ENCODE assay signal across 27 mouse cellular contexts in the genomic region with DNA sequence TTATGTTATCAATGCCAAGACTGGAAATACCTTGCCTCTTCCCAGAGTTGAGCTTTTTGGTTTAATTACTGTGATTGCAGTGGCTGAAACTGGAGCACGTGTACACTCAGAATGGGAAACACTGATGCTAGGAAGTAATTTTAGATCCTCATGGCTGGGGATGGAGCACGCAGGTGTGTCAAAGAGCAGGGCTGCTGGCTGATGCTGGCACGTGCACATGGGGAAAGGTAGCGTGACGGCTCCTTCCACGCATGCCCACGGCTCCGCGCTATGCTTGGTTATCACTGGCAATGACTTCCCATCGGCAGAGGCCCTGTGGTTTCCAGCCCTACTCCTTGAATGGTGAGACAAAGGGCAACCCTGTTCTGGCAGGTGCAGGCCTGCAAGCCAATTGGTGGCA. TPM values are rescaled to one million over a fixed set of nuclear protein-coding genes. Genes with fewer than 3 reads are reported as not detected.
DNase-seq lines count a peak whose midpoint lies in the region; ATAC-seq and TF ChIP-seq lines count a peak whose summit lies in the region.
"Had no signal": no experiment of that assay in that cellular context is flagged by ENCODE, and none has a peak within 500 bp of the region (broad histone marks: within the 10 kb centered on the region; RNA-seq: fewer than 3 reads in every experiment).

No protein-coding gene starts in this region.

- H3K4me1 ChIP-seq in forebrain, embryonic 13.5 days = peaks cover 42% of the 10 kb centered on the region
- H3K4me1 ChIP-seq in forebrain, embryonic 10.5 days = peaks cover 22% of the 10 kb centered on the region
- no peaks in the 10 kb centered on the region for H3K4me1 ChIP-seq in CH12.LX (ENCODE audit: control insufficient read depth in 1 of 2, insufficient read depth in 2 of 2)
- peaks cover 35% of the 10 kb centered on the region for H3K4me1 ChIP-seq in forebrain, embryonic 16.5 days (replicated peaks; ENCODE audit: control insufficient read depth, insufficient read depth, low read length)
- H3K4me1 ChIP-seq in intestine, embryonic 16.5 days (ENCODE audit: control insufficient read depth, insufficient read depth, low read length) = peaks cover 46% of the 10 kb centered on the region

- intact Hi-C loops in left cerebral cortex, postnatal 14 days (cut with DNase I) = no loop called here
- intact Hi-C loops in left cerebral cortex, postnatal 10 days (cut with DNase I) = loop anchor here (5.0 kb wide), 1 partner anchor 44 kb away; no protein-coding TSS in a partner anchor

- no peak for DNase-seq in forebrain, embryonic 10.5 days (ENCODE audit: extremely low spot score, low spot score)
- peak; percentile 21 to 48 for DNase-seq in left cerebral cortex, postnatal 14 days (ENCODE audit: low spot score in 2 of 2)
- no peak for DNase-seq in left cerebral cortex, postnatal 10 days (ENCODE audit: extremely low spot score in 1 of 2, low spot score in 2 of 2)
- no peak for DNase-seq in CH12.LX (ENCODE audit: extremely low read depth)
- DNase-seq: adrenal gland, postnatal 10 days; cerebellum, adult 11-12 months; cerebellum, adult 9-11 months; embryo, embryonic 11 days; gastrocnemius, adult 2 months; heart, adult 2 months; heart, postnatal 10 days; kidney, adult 8-10 months; left cerebral cortex, postnatal 4 days; liver, postnatal 0 days; lung, postnatal 36 days; thymus, postnatal 4 days had no signal

- H3K4me3 ChIP-seq in forebrain, embryonic 13.5 days = no peak overlapping the region
- H3K4me3 ChIP-seq in forebrain, embryonic 10.5 days = no peak overlapping the region
- H3K4me3 ChIP-seq in CH12.LX (replicated peaks in 1 of 3; ENCODE audit: low read depth in 2 of 3, low read length in 2 of 3, poor library complexity in 1 of 3) = no peak overlapping the region
- H3K4me3 ChIP-seq in forebrain, embryonic 16.5 days (replicated peaks; ENCODE audit: low read length) = no peak overlapping the region
- H3K4me3 ChIP-seq in intestine, embryonic 16.5 days (ENCODE audit: low read length) = no peak overlapping the region
- H3K4me3 ChIP-seq: embryonic facial prominence, embryonic 13.5 days; gastrocnemius, adult 2 months; heart, adult 2 months; heart, embryonic 13.5 days; hindbrain, embryonic 10.5 days; intestine, embryonic 15.5 days; liver, embryonic 12.5 days; midbrain, embryonic 13.5 days had no signal

- in situ Hi-C loops in CH12.LX (cut with MboI; ENCODE audit: low pct_ligation_motif_present, low pct_unique_long_range_greater_than_20kb, low sequenced_read_pairs) = no loop called here

- H3K27me3 ChIP-seq in forebrain, embryonic 13.5 days = no peaks in the 10 kb centered on the region
- H3K27me3 ChIP-seq in forebrain, embryonic 10.5 days (ENCODE audit: poor library complexity, severe bottlenecking) = no peaks in the 10 kb centered on the region
- H3K27me3 ChIP-seq in CH12.LX (replicated peaks) = peaks cover 90% of the 10 kb centered on the region
- H3K27me3 ChIP-seq in forebrain, embryonic 16.5 days (replicated peaks; ENCODE audit: control insufficient read depth, insufficient read depth, low read length) = no peaks in the 10 kb centered on the region
- H3K27me3 ChIP-seq in intestine, embryonic 16.5 days (replicated peaks; ENCODE audit: control insufficient read depth, insufficient read depth, low read length) = no peaks in the 10 kb centered on the region
- H3K27me3 ChIP-seq: embryonic facial prominence, embryonic 13.5 days; heart, embryonic 13.5 days; intestine, embryonic 15.5 days; liver, embryonic 12.5 days; midbrain, embryonic 13.5 days; Patski had no signal

- 0 out of 2 replicates have a peak overlapping the region, but pooled peaks have one; percentile 20 for H3K27ac ChIP-seq in forebrain, embryonic 13.5 days
- no peak overlapping the region for H3K27ac ChIP-seq in forebrain, embryonic 10.5 days
- no peak overlapping the region for H3K27ac ChIP-seq in CH12.LX (ENCODE audit: insufficient read depth, low read depth)
- H3K27ac ChIP-seq in forebrain, embryonic 16.5 days (ENCODE audit: low read length) = peak overlapping the region; percentile 56; the same call in 1 of the 2 replicates
- no peak overlapping the region for H3K27ac ChIP-seq in intestine, embryonic 16.5 days (ENCODE audit: low read length)
- H3K27ac ChIP-seq: gastrocnemius, adult 2 months; heart, adult 2 months; hindbrain, embryonic 10.5 days; intestine, embryonic 15.5 days; kidney, postnatal 0 days; liver, embryonic 12.5 days; midbrain, embryonic 13.5 days had no signal

- no peaks in the 10 kb centered on the region for H3K36me3 ChIP-seq in forebrain, embryonic 13.5 days (ENCODE audit: poor library complexity, severe bottlenecking)
- no peaks in the 10 kb centered on the region for H3K36me3 ChIP-seq in forebrain, embryonic 10.5 days (replicated peaks)
- H3K36me3 ChIP-seq in CH12.LX (replicated peaks in 1 of 2; ENCODE audit: control insufficient read depth in 1 of 2, insufficient read depth in 1 of 2, low read length in 1 of 2) = no peaks in the 10 kb centered on the region
- no peaks in the 10 kb centered on the region for H3K36me3 ChIP-seq in forebrain, embryonic 16.5 days (ENCODE audit: control insufficient read depth, insufficient read depth)
- H3K36me3 ChIP-seq in intestine, embryonic 16.5 days (ENCODE audit: control insufficient read depth, insufficient read depth, low read length) = no peaks in the 10 kb centered on the region
- H3K36me3 ChIP-seq: embryonic facial prominence, embryonic 13.5 days; heart, embryonic 13.5 days; hindbrain, embryonic 10.5 days; intestine, embryonic 15.5 days; liver, embryonic 12.5 days; midbrain, embryonic 13.5 days had no signal

- no peaks in the 10 kb centered on the region for H3K79me2 ChIP-seq in CH12.LX (replicated peaks; ENCODE audit: control insufficient read depth, extremely low read depth, insufficient read depth, poor library complexity, severe bottlenecking)

- TF ChIP-seq RAD21 in CH12.LX (IDR thresholded peaks at IDR 0.05; ENCODE audit: low read depth, low read length) = no peak

- no peak overlapping the region for H3K9ac ChIP-seq in forebrain, embryonic 13.5 days
- H3K9ac ChIP-seq in CH12.LX (ENCODE audit: insufficient read depth, low read depth) = no peak overlapping the region
- H3K9ac ChIP-seq in forebrain, embryonic 16.5 days (replicated peaks; ENCODE audit: low read depth, low read length) = no peak overlapping the region
- H3K9ac ChIP-seq in intestine, embryonic 16.5 days (ENCODE audit: low read depth, low read length) = no peak overlapping the region
- H3K9ac ChIP-seq: embryonic facial prominence, embryonic 13.5 days; intestine, embryonic 15.5 days; liver, embryonic 12.5 days; liver, postnatal 0 days; midbrain, embryonic 13.5 days had no signal

- TF ChIP-seq POLR2A in CH12.LX (IDR thresholded peaks at IDR 0.05; ENCODE audit: low read depth, low read length) = no peak

- 84% methylated on average over 10 of the region's 10 CpGs for WGBS in forebrain, embryonic 13.5 days
- 93% methylated on average over 10 of the region's 10 CpGs for WGBS in forebrain, embryonic 10.5 days
- 78% methylated on average over 10 of the region's 10 CpGs for WGBS in forebrain, embryonic 16.5 days
- WGBS in intestine, embryonic 16.5 days = 89% methylated on average over 10 of the region's 10 CpGs

- ATAC-seq in forebrain, embryonic 13.5 days = no peak
- ATAC-seq in forebrain, embryonic 16.5 days = no peak
- no peak for ATAC-seq in intestine, embryonic 16.5 days
- ATAC-seq: intestine, embryonic 15.5 days; liver, embryonic 12.5 days; liver, postnatal 0 days; midbrain, embryonic 13.5 days; Patski had no signal

- no peak for TF ChIP-seq EP300 in CH12.LX (IDR thresholded peaks at IDR 0.05; ENCODE audit: low read length)

- H3K9me3 ChIP-seq in forebrain, embryonic 13.5 days (replicated peaks) = no peaks in the 10 kb centered on the region
- H3K9me3 ChIP-seq in forebrain, embryonic 10.5 days = no peaks in the 10 kb centered on the region
- no peaks in the 10 kb centered on the region for H3K9me3 ChIP-seq in CH12.LX (replicated peaks; ENCODE audit: low read length)
- H3K9me3 ChIP-seq in forebrain, embryonic 16.5 days (ENCODE audit: control insufficient read depth, low read length) = no peaks in the 10 kb centered on the region
- H3K9me3 ChIP-seq in intestine, embryonic 16.5 days (ENCODE audit: control insufficient read depth, low read length) = no peaks in the 10 kb centered on the region
- H3K9me3 ChIP-seq: embryonic facial prominence, embryonic 13.5 days; heart, embryonic 13.5 days; hindbrain, embryonic 10.5 days; intestine, embryonic 15.5 days; liver, embryonic 12.5 days; midbrain, embryonic 13.5 days had no signal

- TF ChIP-seq CTCF in CH12.LX (conservative IDR thresholded peaks at IDR 0.05 in 1 of 2, IDR thresholded peaks at IDR 0.05 in 1 of 2; ENCODE audit: low read depth in 2 of 2, low read length in 2 of 2) = no peak

- dilution Hi-C loops in CH12.LX (cut with MboI; ENCODE audit: extremely low pct_ligation_motif_present, extremely low pct_unique_long_range_greater_than_20kb, low sequenced_read_pairs) = no loop called here

- H3K4me2 ChIP-seq in forebrain, embryonic 13.5 days = no peak overlapping the region
- no peak overlapping the region for H3K4me2 ChIP-seq in CH12.LX (ENCODE audit: insufficient read depth, low read depth, poor library complexity, severe bottlenecking)
- H3K4me2 ChIP-seq in forebrain, embryonic 16.5 days (ENCODE audit: low read length) = no peak overlapping the region
- no peak overlapping the region for H3K4me2 ChIP-seq in intestine, embryonic 16.5 days (ENCODE audit: low read depth, low read length)
- H3K4me2 ChIP-seq: heart, embryonic 13.5 days; intestine, embryonic 15.5 days; liver, embryonic 12.5 days; midbrain, embryonic 13.5 days had no signal

TF ChIP-seq in CH12.LX, 34 proteins besides CTCF, POLR2A, EP300 and RAD21 (continues in another document):
- TF ChIP-seq POLR2AphosphoS2 (IDR thresholded peaks at IDR 0.05; ENCODE audit: low read depth, low read length) = no peak
- TF ChIP-seq TCF12 (IDR thresholded peaks at IDR 0.05; ENCODE audit: low read depth, low read length) = no peak
- TF ChIP-seq TBP (conservative IDR thresholded peaks at IDR 0.05; ENCODE audit: low read depth, low read length) = no peak
- TF ChIP-seq BHLHE40 (IDR thresholded peaks at IDR 0.05; ENCODE audit: low read depth, low read length) = 0 out of 2 replicates have a peak, but pooled peaks have one; percentile 13
- TF ChIP-seq ZC3H11A (IDR thresholded peaks at IDR 0.05; ENCODE audit: low read depth, low read length) = no peak
- TF ChIP-seq ZMIZ1 (IDR thresholded peaks at IDR 0.05; ENCODE audit: low read depth, low read length) = no peak

RNA-seq across cellular contexts. Expression of a gene that starts 27.9 kb away (rescaled TPM):
- 4.5 and 4.7 TPM in 2 replicates for polyA plus RNA-seq in forebrain, embryonic 13.5 days (2015; fragmentation: Nextera tagmentation; extraction: Ambion mirVana)
- polyA plus RNA-seq in forebrain, embryonic 10.5 days (2016; fragmentation: Nextera tagmentation; extraction: Ambion mirVana) = 3.7 and 3.8 TPM in 2 replicates
- total RNA-seq in left cerebral cortex, postnatal 14 days (2021) = 10 to 100 TPM; 10.4 to 10.9 TPM
- 10 to 100 TPM in 1 of 2 experiments, 1 to 10 TPM in 1; 8.5 to 11.0 TPM for total RNA-seq in left cerebral cortex, postnatal 10 days (2021)
- total RNA-seq in CH12.LX (2012; rRNA removed) (0.08 TPM in 1 of 2 replicates, not detected in the other), CH12.LX (2014; rRNA removed) (not detected in 2 replicates)
- polyA plus RNA-seq in CH12.LX (2012; ENCODE audit: insufficient read length, low read depth) = not detected in 2 replicates
- polyA plus RNA-seq in forebrain, embryonic 16.5 days (2015; fragmentation: Nextera tagmentation; extraction: Ambion mirVana) = 5.9 and 7.7 TPM in 2 replicates
- polyA plus RNA-seq in intestine, embryonic 16.5 days (2015; fragmentation: Nextera tagmentation; extraction: Ambion mirVana) = 24.3 and 26.1 TPM in 2 replicates

Comparison
In these comparisons a context has a peak if more than half of its experiments do, and no peak if none do; other contexts are left out.
1. H3K27ac ChIP-seq: peak in forebrain, embryonic 13.5 days (single experiment) and forebrain, embryonic 16.5 days (single experiment); none in forebrain, embryonic 10.5 days (single experiment), CH12.LX (single experiment) and intestine, embryonic 16.5 days (single experiment).
2. DNase-seq: peak in left cerebral cortex, postnatal 14 days (2 of 2); none in forebrain, embryonic 10.5 days (single experiment), left cerebral cortex, postnatal 10 days (0 of 2) and CH12.LX (single experiment).